Mouse (Mus musculus) spleen, adult 10 weeks (tissue): ENCODE results near the gene Apoo. TPM values are rescaled to one million over a fixed set of nuclear protein-coding genes. Genes with fewer than 3 reads are reported as not detected.

Source experiments
- polyA plus RNA-seq: library from polyadenylated mRNA; stranded (reverse); fragments of 350-450 nt; fragmentation: Illumina TruSeq; extraction: RNeasy Lipid Tissue Mini Kit (QIAGEN cat#74804); gene quantifications from one replicate; pipeline ENCODE4 v1.2.3, GENCODE M21; 2015; ENCODE audit warnings: low replicate concordance; ENCODE audit not compliant: insufficient read depth

Apoo gene
- polyA plus RNA-seq = 18.6 TPM

GRCm38 (mm10) chrX:94366670-94367241 lies at the start of gene Apoo, which contains the start of gene Fam90a1b:
Apoo (plus strand) TSS chrX:94367117.
Fam90a1b (minus strand) TSS chrX:94366777.

Other genes with a start within 250 kb of the Apoo start
- 50.9 TPM for gene Zfx, start 243.4 kb upstream of the Apoo start, polyA plus RNA-seq
- gene Eif2s3x, start 154.3 kb upstream of the Apoo start, polyA plus RNA-seq = 132 TPM
- gene Klhl15, start 132.5 kb upstream of the Apoo start, polyA plus RNA-seq = 8.2 TPM
- not detected for gene Fam90a1b, start 340 bp upstream of the Apoo start, polyA plus RNA-seq
- 22.9 TPM for gene Maged1, start 175.0 kb downstream of the Apoo start, polyA plus RNA-seq